Mouse (Mus musculus): ENCODE results near the gene Rps19bp1.

Gene Rps19bp1

DNA sequence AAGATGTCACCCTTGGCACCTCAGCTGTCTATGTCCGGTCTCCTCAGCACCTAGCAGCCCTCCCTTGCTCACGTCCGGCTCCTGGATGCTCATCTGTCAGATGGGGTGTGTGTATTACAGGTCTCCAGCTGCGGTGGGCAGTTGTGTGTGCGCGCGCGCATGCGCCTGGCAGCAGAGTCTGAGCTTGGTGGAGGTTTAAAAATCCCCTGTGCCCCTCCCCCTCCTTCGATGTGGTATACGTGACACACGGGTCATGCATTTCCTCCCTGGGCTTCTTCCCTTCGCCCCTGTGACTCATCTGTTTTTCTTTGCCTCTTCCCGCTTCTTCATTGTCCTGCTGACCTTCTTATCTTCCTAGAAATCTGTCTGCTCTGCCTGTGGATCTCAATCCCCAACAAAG is 44.9 kb downstream of the Rps19bp1 start:
- DNase-seq (ENCODE audit: low spot score), result peak; percentile 21

DNA sequence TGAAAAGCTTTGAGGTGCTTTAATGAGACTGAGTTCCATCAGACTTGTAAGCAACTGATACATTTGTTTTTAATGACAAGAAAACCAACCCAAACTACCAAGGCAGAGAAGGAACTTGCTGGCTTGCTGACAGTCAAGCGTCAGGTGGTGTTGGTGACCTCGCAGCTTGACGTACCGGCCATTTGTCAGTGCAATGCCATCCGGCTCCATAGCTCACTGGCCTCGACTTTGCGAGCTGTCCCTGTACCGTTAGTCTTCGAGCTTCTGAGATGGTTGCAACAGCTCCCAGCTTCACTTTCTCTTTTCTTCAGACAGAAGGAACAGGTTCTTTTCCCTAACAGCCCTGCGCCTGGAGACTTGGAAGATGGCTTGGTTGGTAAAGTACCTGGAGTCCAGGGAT is 46.6 kb downstream of the Rps19bp1 start:
- no peak for DNase-seq (ENCODE audit: low spot score)

DNA sequence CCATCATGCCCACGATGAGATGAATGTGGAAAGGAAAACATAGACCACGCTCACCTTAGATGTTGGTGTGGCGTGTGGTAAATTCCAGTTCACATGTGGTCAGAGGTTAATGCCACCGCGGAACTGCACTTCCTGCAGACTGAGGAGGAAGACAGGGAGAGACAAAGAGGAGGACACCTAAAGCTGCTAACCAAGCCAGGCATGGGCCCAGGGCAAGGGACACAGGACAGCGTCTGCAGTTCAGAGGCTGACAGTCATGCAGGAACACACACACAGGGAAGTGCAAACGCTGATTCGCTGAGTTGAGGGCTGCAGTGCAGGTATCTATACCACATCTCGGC is 47.7 kb downstream of the Rps19bp1 start:
- no peak for DNase-seq (ENCODE audit: low spot score)

DNA sequence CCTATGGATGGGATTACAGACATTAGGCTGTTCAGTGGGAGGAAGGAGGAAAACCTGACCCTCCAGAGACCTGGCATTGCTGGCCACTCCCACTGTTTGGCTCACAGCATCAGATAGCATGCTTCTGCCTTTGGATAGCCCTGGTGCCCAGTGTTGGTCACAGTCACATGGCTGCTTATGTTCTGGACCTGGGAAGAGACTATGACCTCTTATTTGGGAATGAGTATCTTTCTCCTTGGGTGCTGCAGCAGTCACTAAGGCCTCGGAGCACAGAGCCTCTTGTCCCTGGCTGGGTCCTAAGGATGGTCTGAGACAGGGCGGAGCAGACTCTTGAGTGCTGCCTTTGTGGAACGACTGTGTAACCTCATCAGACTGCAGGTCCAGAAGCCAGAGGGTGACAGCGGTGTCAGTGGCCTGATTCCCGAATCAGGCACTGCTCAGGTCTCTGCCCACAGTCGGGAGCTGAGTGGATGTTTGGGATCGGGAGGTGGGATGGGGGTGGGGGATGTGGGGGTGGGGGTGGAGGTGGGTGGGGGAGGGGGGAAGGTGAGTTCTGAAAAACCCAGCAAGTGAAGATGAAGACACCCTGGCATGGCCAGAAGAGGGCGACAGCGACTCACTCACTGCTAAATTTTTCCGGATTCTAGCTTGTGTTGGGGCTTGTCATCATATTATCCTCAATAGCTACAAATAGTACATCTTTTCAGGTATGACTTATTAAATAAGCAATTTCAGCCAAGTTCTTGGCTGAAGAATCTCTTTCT is 48.2 kb downstream of the Rps19bp1 start:
- peak; percentile 32 for DNase-seq (ENCODE audit: low spot score)

DNA sequence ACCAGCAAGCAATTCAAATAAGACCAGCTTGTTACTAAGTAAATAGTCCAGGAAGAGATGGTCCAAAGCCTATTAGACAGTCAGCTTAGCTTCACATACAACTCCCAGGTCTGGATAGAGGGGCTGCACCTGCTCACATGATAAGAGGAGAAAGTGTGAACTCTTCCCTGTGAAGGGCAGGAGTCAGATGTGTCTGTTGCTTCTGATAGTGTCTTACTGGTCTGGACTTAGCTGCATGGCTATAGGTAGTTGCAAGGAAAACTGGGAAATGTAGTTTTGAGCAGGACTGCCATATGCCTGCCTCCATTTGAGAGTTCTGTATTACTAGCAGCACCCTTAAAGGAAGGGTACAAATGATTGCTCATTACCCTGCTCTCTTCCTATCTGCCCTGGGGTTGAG is 50.4 kb downstream of the Rps19bp1 start:
- DNase-seq (ENCODE audit: low spot score), result no peak
